10 mouse cellular contexts compared by ENCODE assay signal in genomic region chr1:119197415-119197700, GRCm38 (mm10).
DNase-seq lines count a peak whose midpoint lies in the region; ATAC-seq and TF ChIP-seq lines count a peak whose summit lies in the region.
"Had no signal": no experiment of that assay in that cellular context is flagged by ENCODE, and none has a peak within 500 bp of the region (broad histone marks: within the 10 kb centered on the region; RNA-seq: fewer than 3 reads in every experiment).

No protein-coding gene starts in this region.

- no peak overlapping the region for H3K4me2 ChIP-seq in midbrain, embryonic 13.5 days (replicated peaks)
- no peak overlapping the region for H3K4me2 ChIP-seq in midbrain, embryonic 16.5 days (ENCODE audit: low read length)
- peak overlapping the region; percentile 2; the same call in 1 of the 2 replicates for H3K4me2 ChIP-seq in hindbrain, embryonic 15.5 days
- H3K4me2 ChIP-seq in neural tube, embryonic 15.5 days, result no peak overlapping the region

- H3K9me3 ChIP-seq in midbrain, embryonic 13.5 days, result no peaks in the 10 kb centered on the region
- H3K9me3 ChIP-seq in midbrain, embryonic 16.5 days (replicated peaks; ENCODE audit: control insufficient read depth, low read length, poor library complexity, severe bottlenecking), result no peaks in the 10 kb centered on the region
- no peaks in the 10 kb centered on the region for H3K9me3 ChIP-seq in hindbrain, embryonic 15.5 days
- H3K9me3 ChIP-seq in neural tube, embryonic 15.5 days (replicated peaks), result no peaks in the 10 kb centered on the region
- H3K9me3 ChIP-seq: megakaryocyte, embryonic 14.5 days had no signal

- H3K9ac ChIP-seq in midbrain, embryonic 13.5 days (replicated peaks), result no peak overlapping the region
- H3K9ac ChIP-seq in midbrain, embryonic 16.5 days (ENCODE audit: low read depth, low read length), result no peak overlapping the region
- 0 out of 2 replicates have a peak overlapping the region, but pooled peaks have one; percentile 30 for H3K9ac ChIP-seq in heart, adult 2 months (ENCODE audit: low read depth, low read length)
- H3K9ac ChIP-seq in hindbrain, embryonic 15.5 days, result no peak overlapping the region
- H3K9ac ChIP-seq in neural tube, embryonic 15.5 days (replicated peaks), result no peak overlapping the region

- intact Hi-C loops in heart, adult 2 months (cut with DNase I), result no loop called here

- no peak for TF ChIP-seq POLR2A in heart, adult 2 months (IDR thresholded peaks at IDR 0.05; ENCODE audit: insufficient read depth, low read depth, low read length)

- peaks cover 7% of the 10 kb centered on the region; the same call in 1 of the 2 replicates for H3K27me3 ChIP-seq in midbrain, embryonic 13.5 days
- H3K27me3 ChIP-seq in midbrain, embryonic 16.5 days (ENCODE audit: control insufficient read depth, insufficient read depth, low read depth, low read length), result no peaks in the 10 kb centered on the region
- H3K27me3 ChIP-seq in heart, adult 2 months (ENCODE audit: control insufficient read depth, insufficient read depth, low read length), result no peaks in the 10 kb centered on the region
- H3K27me3 ChIP-seq in hindbrain, embryonic 15.5 days, result no peaks in the 10 kb centered on the region
- H3K27me3 ChIP-seq in neural tube, embryonic 15.5 days (replicated peaks), result no peaks in the 10 kb centered on the region
- H3K27me3 ChIP-seq: megakaryocyte, embryonic 14.5 days had no signal

- ATAC-seq in midbrain, embryonic 13.5 days, result peak; percentile 10; the same call in 1 of the 2 replicates
- no peak for ATAC-seq in midbrain, embryonic 16.5 days
- peak; percentile 41; the same call in 1 of the 2 replicates for ATAC-seq in hindbrain, embryonic 15.5 days (ENCODE audit: low FRiP score, low read depth)
- peak; percentile 38; the same call in 1 of the 2 replicates for ATAC-seq in neural tube, embryonic 15.5 days (ENCODE audit: low FRiP score)

- H3K27ac ChIP-seq in midbrain, embryonic 13.5 days, result no peak overlapping the region
- H3K27ac ChIP-seq in midbrain, embryonic 16.5 days (ENCODE audit: low read length), result no peak overlapping the region
- peak overlapping the region; percentile 26; the same call in 1 of the 2 replicates for H3K27ac ChIP-seq in heart, adult 2 months
- H3K27ac ChIP-seq in hindbrain, embryonic 15.5 days (replicated peaks), result no peak overlapping the region
- no peak overlapping the region for H3K27ac ChIP-seq in neural tube, embryonic 15.5 days (replicated peaks)

- TF ChIP-seq CTCF in heart, adult 2 months (IDR thresholded peaks at IDR 0.05), result no peak

- TF ChIP-seq EP300 in heart, adult 2 months (IDR thresholded peaks at IDR 0.05; ENCODE audit: insufficient read depth, low read depth, low read length), result no peak

- H3K4me3 ChIP-seq in midbrain, embryonic 13.5 days (replicated peaks), result no peak overlapping the region
- no peak overlapping the region for H3K4me3 ChIP-seq in midbrain, embryonic 16.5 days (ENCODE audit: low read depth, low read length)
- no peak overlapping the region for H3K4me3 ChIP-seq in heart, adult 2 months
- H3K4me3 ChIP-seq in hindbrain, embryonic 15.5 days, result no peak overlapping the region
- no peak overlapping the region for H3K4me3 ChIP-seq in neural tube, embryonic 15.5 days (replicated peaks)
- H3K4me3 ChIP-seq: megakaryocyte, embryonic 14.5 days had no signal

- no peaks in the 10 kb centered on the region for H3K79me2 ChIP-seq in heart, adult 2 months (replicated peaks; ENCODE audit: control insufficient read depth, insufficient read depth, low read length)

- no peaks in the 10 kb centered on the region for H3K36me3 ChIP-seq in midbrain, embryonic 13.5 days
- no peaks in the 10 kb centered on the region for H3K36me3 ChIP-seq in midbrain, embryonic 16.5 days (ENCODE audit: control insufficient read depth, insufficient read depth, low read length)
- H3K36me3 ChIP-seq in heart, adult 2 months (ENCODE audit: control insufficient read depth, insufficient read depth, low read length), result no peaks in the 10 kb centered on the region
- H3K36me3 ChIP-seq in hindbrain, embryonic 15.5 days, result no peaks in the 10 kb centered on the region
- no peaks in the 10 kb centered on the region for H3K36me3 ChIP-seq in neural tube, embryonic 15.5 days
- H3K36me3 ChIP-seq: G1E had no signal

- peaks cover 18% of the 10 kb centered on the region for H3K4me1 ChIP-seq in midbrain, embryonic 13.5 days (replicated peaks)
- H3K4me1 ChIP-seq in midbrain, embryonic 16.5 days (ENCODE audit: control insufficient read depth, insufficient read depth, low read length), result peaks cover 5% of the 10 kb centered on the region
- peaks cover 3% of the 10 kb centered on the region; the same call in 1 of the 2 replicates for H3K4me1 ChIP-seq in heart, adult 2 months (ENCODE audit: control insufficient read depth, insufficient read depth, low read length)
- H3K4me1 ChIP-seq in hindbrain, embryonic 15.5 days (replicated peaks), result peaks cover 10% of the 10 kb centered on the region
- peaks cover 7% of the 10 kb centered on the region for H3K4me1 ChIP-seq in neural tube, embryonic 15.5 days
- H3K4me1 ChIP-seq: megakaryocyte, embryonic 14.5 days had no signal

- peak; percentile 43 to 50 for DNase-seq in heart, adult 2 months
- DNase-seq in right cerebral cortex, postnatal 14 days, result no peak
- DNase-seq in embryo, embryonic 10 days (ENCODE audit: low spot score), result no peak
- DNase-seq in layer of hippocampus, adult 8-10 months (ENCODE audit: low spot score in 2 of 2), result no peak

- 35% methylated on average over 7 of the region's 7 CpGs for WGBS in midbrain, embryonic 13.5 days
- 42% methylated on average over 7 of the region's 7 CpGs for WGBS in midbrain, embryonic 16.5 days
- 27% methylated on average over 7 of the region's 7 CpGs for WGBS in heart, adult 2 months
- WGBS in hindbrain, embryonic 15.5 days, result 26% methylated on average over 7 of the region's 7 CpGs
- WGBS in neural tube, embryonic 15.5 days, result 34% methylated on average over 7 of the region's 7 CpGs

Comparison
In these comparisons a context has a peak if more than half of its experiments do, and no peak if none do; other contexts are left out.
1. DNase-seq: peak in heart, adult 2 months (2 of 2); none in right cerebral cortex, postnatal 14 days (single experiment), embryo, embryonic 10 days (single experiment) and layer of hippocampus, adult 8-10 months (0 of 2).